8 mouse cellular contexts compared by ENCODE assay signal in genomic region chr5:52470551-52470950, GRCm38 (mm10). TPM values are rescaled to one million over a fixed set of nuclear protein-coding genes. Genes with fewer than 3 reads are reported as not detected.
DNase-seq lines count a peak whose midpoint lies in the region; ATAC-seq lines count a peak whose summit lies in the region.

No protein-coding gene starts in this region.

- no peak overlapping the region for H3K27ac ChIP-seq in kidney, embryonic 15.5 days
- H3K27ac ChIP-seq in embryonic facial prominence, embryonic 15.5 days (replicated peaks) = no peak overlapping the region
- H3K27ac ChIP-seq in intestine, embryonic 14.5 days (ENCODE audit: low read depth) = no peak overlapping the region
- peak overlapping the region; percentile 83 for H3K27ac ChIP-seq in midbrain, embryonic 16.5 days (ENCODE audit: low read length)

- H3K27me3 ChIP-seq in kidney, embryonic 15.5 days = 0 out of 2 replicates have a peak, but pooled peaks cover 6% of the 10 kb centered on the region
- H3K27me3 ChIP-seq in embryonic facial prominence, embryonic 15.5 days = 0 out of 2 replicates have a peak, but pooled peaks cover 6% of the 10 kb centered on the region
- H3K27me3 ChIP-seq in intestine, embryonic 14.5 days (replicated peaks; ENCODE audit: control insufficient read depth, insufficient read depth, low read length) = no peaks in the 10 kb centered on the region
- H3K27me3 ChIP-seq in midbrain, embryonic 16.5 days (ENCODE audit: control insufficient read depth, insufficient read depth, low read depth, low read length) = no peaks in the 10 kb centered on the region

- H3K36me3 ChIP-seq in kidney, embryonic 15.5 days = no peaks in the 10 kb centered on the region
- no peaks in the 10 kb centered on the region for H3K36me3 ChIP-seq in embryonic facial prominence, embryonic 15.5 days
- no peaks in the 10 kb centered on the region for H3K36me3 ChIP-seq in intestine, embryonic 14.5 days (ENCODE audit: control insufficient read depth, insufficient read depth, low read length)
- no peaks in the 10 kb centered on the region for H3K36me3 ChIP-seq in midbrain, embryonic 16.5 days (ENCODE audit: control insufficient read depth, insufficient read depth, low read length)

- WGBS in kidney, embryonic 15.5 days = 57% methylated on average over 5 of the region's 5 CpGs
- WGBS in embryonic facial prominence, embryonic 15.5 days = 56% methylated on average over 5 of the region's 5 CpGs
- WGBS in intestine, embryonic 14.5 days = 49% methylated on average over 5 of the region's 5 CpGs
- WGBS in midbrain, embryonic 16.5 days = 51% methylated on average over 5 of the region's 5 CpGs

- no peak for DNase-seq in kidney, postnatal 36 days
- DNase-seq in intestine, embryonic 14.5 days (ENCODE audit: low spot score) = no peak
- no peak for DNase-seq in thymus, postnatal 25 days
- no peak for DNase-seq in right cerebral cortex, adult 18-20 months
- DNase-seq in frontal cortex, postnatal 10 days (ENCODE audit: low spot score in 2 of 2) = no peak

- H3K9me3 ChIP-seq in kidney, embryonic 15.5 days (replicated peaks) = no peaks in the 10 kb centered on the region
- H3K9me3 ChIP-seq in embryonic facial prominence, embryonic 15.5 days (replicated peaks) = no peaks in the 10 kb centered on the region
- H3K9me3 ChIP-seq in intestine, embryonic 14.5 days (ENCODE audit: control insufficient read depth, low read length) = peaks cover under 1% of the 10 kb centered on the region; the same call in 1 of the 2 replicates
- H3K9me3 ChIP-seq in midbrain, embryonic 16.5 days (replicated peaks; ENCODE audit: control insufficient read depth, low read length, poor library complexity, severe bottlenecking) = peaks cover under 1% of the 10 kb centered on the region; the same call in 1 of the 2 replicates

- 0 out of 2 replicates have a peak overlapping the region, but pooled peaks have one; percentile 61 for H3K9ac ChIP-seq in kidney, embryonic 15.5 days
- no peak overlapping the region for H3K9ac ChIP-seq in embryonic facial prominence, embryonic 15.5 days
- H3K9ac ChIP-seq in intestine, embryonic 14.5 days (ENCODE audit: low read length) = no peak overlapping the region
- peak overlapping the region; percentile 77 for H3K9ac ChIP-seq in midbrain, embryonic 16.5 days (ENCODE audit: low read depth, low read length)

- peak overlapping the region; percentile 84 for H3K4me2 ChIP-seq in kidney, embryonic 15.5 days
- peak overlapping the region; percentile 87 for H3K4me2 ChIP-seq in embryonic facial prominence, embryonic 15.5 days (replicated peaks)
- peak overlapping the region; percentile 93 for H3K4me2 ChIP-seq in intestine, embryonic 14.5 days (ENCODE audit: low read length)
- H3K4me2 ChIP-seq in midbrain, embryonic 16.5 days (ENCODE audit: low read length) = peak overlapping the region; percentile 71

- peaks cover 5% of the 10 kb centered on the region; the same call in 1 of the 2 replicates for H3K4me1 ChIP-seq in kidney, embryonic 15.5 days
- H3K4me1 ChIP-seq in embryonic facial prominence, embryonic 15.5 days = peaks cover 10% of the 10 kb centered on the region; the same call in 1 of the 2 replicates
- H3K4me1 ChIP-seq in intestine, embryonic 14.5 days (replicated peaks; ENCODE audit: control insufficient read depth, insufficient read depth, low read length) = peaks cover 4% of the 10 kb centered on the region; the same call in 1 of the 2 replicates
- peaks cover 4% of the 10 kb centered on the region for H3K4me1 ChIP-seq in midbrain, embryonic 16.5 days (ENCODE audit: control insufficient read depth, insufficient read depth, low read length)

- ATAC-seq in kidney, embryonic 15.5 days (replicated peaks; ENCODE audit: low FRiP score) = no peak
- ATAC-seq in embryonic facial prominence, embryonic 15.5 days (ENCODE audit: insufficient number of reproducible peaks, low FRiP score, low TSS enrichment, low read depth) = no peak
- peak; percentile 12 for ATAC-seq in intestine, embryonic 14.5 days (replicated peaks; ENCODE audit: low FRiP score, low TSS enrichment, low read depth)
- ATAC-seq in midbrain, embryonic 16.5 days = peak; percentile 41; the same call in 1 of the 2 replicates

- peak overlapping the region; percentile 64 for H3K4me3 ChIP-seq in kidney, embryonic 15.5 days (replicated peaks)
- H3K4me3 ChIP-seq in embryonic facial prominence, embryonic 15.5 days (replicated peaks) = peak overlapping the region; percentile 60
- peak overlapping the region; percentile 58 for H3K4me3 ChIP-seq in intestine, embryonic 14.5 days (ENCODE audit: low read depth, low read length)
- H3K4me3 ChIP-seq in midbrain, embryonic 16.5 days (ENCODE audit: low read depth, low read length) = peak overlapping the region; percentile 77

RNA-seq across cellular contexts. Expression of gene Ccdc149, which starts 0.8 kb away (rescaled TPM):
- polyA plus RNA-seq in kidney, embryonic 15.5 days (2015; fragmentation: Nextera tagmentation; extraction: Ambion mirVana) = 3.0 and 3.4 TPM in 2 replicates
- polyA plus RNA-seq in embryonic facial prominence, embryonic 15.5 days (2015; fragmentation: Nextera tagmentation; extraction: Ambion mirVana) = 4.1 TPM in 2 replicates
- 3.0 and 3.7 TPM in 2 replicates for polyA plus RNA-seq in intestine, embryonic 14.5 days (2014; fragmentation: Nextera tagmentation; extraction: Ambion mirVana)
- polyA plus RNA-seq in midbrain, embryonic 16.5 days (2015; fragmentation: Nextera tagmentation; extraction: Ambion mirVana) = 15.1 and 15.4 TPM in 2 replicates

Comparison
In these comparisons a context has a peak if more than half of its experiments do, and no peak if none do; other contexts are left out.
1. ATAC-seq: peak in intestine, embryonic 14.5 days (single experiment) and midbrain, embryonic 16.5 days (single experiment); none in kidney, embryonic 15.5 days (single experiment) and embryonic facial prominence, embryonic 15.5 days (single experiment).
2. H3K9ac ChIP-seq: peak in kidney, embryonic 15.5 days (single experiment) and midbrain, embryonic 16.5 days (single experiment); none in embryonic facial prominence, embryonic 15.5 days (single experiment) and intestine, embryonic 14.5 days (single experiment).
3. Peak in every context shown above with its lines, with median percentiles within 50 percentile points of each other: H3K4me2 ChIP-seq and H3K4me3 ChIP-seq.